Mouse (Mus musculus) embryonic facial prominence, embryonic 10.5 days (tissue): ENCODE results near the gene Ly75. TPM values are rescaled to one million over a fixed set of nuclear protein-coding genes. Genes with fewer than 3 reads are reported as not detected.

Experiments
- DNase-seq: peaks from one replicate; pipeline ENCODE4 v3.0.0-alpha.2; 2017; ENCODE audit warnings: low spot score
- H3K27ac ChIP-seq: fragments of 300-500 bp; sonication (generic); replicated peaks from 2 replicates; pipeline ENCODE4 v1.5.1; 2016; ENCODE audit warnings: mild to moderate bottlenecking
- H3K27me3 ChIP-seq: fragments of 300-500 bp; sonication (generic); replicated peaks from 2 replicates; pipeline ENCODE4 v1.6.1; 2016; ENCODE audit warnings: low read depth, mild to moderate bottlenecking; ENCODE audit not compliant: poor library complexity, severe bottlenecking
- H3K36me3 ChIP-seq: fragments of 300-500 bp; sonication (generic); replicated peaks from 2 replicates; pipeline ENCODE4 v1.6.1; 2016; ENCODE audit warnings: mild to moderate bottlenecking, moderate library complexity
- H3K4me1 ChIP-seq: fragments of 300-500 bp; sonication (generic); 2 replicates; pipeline ENCODE4 v1.6.1; 2016
- H3K4me3 ChIP-seq: fragments of 300-500 bp; sonication (generic); 2 replicates; pipeline ENCODE4 v1.5.1; 2016; ENCODE audit warnings: mild to moderate bottlenecking, moderate library complexity
- H3K9me3 ChIP-seq: fragments of 300-500 bp; sonication (generic); 2 replicates; pipeline ENCODE4 v1.6.1; 2016; ENCODE audit warnings: mild to moderate bottlenecking
- WGBS: fragments of 180-500 bp; shearing (Covaris S2); methylation state at CpG from one replicate; pipeline ENCODE4 v1.1.7; 2016; 5-methylcytosine and 5-hydroxymethylcytosine counted together
- polyA plus RNA-seq: library from polyadenylated mRNA; unstranded; fragments of >200 nt; fragmentation: Nextera tagmentation; extraction: Ambion mirVana; gene quantifications from 2 replicates; pipeline ENCODE4 v1.2.1, GENCODE M21; 2016

Gene Ly75
- polyA plus RNA-seq, 1 experiment from 2014 or later: 5.6 TPM

- Histone ChIP-seq H3K4me3 (no peak overlapping the region), H3K9me3 (no peaks in the 10 kb centered on the region), H3K27me3 (no peaks in the 10 kb centered on the region), H3K4me1 (0 out of 2 replicates have a peak, but pooled peaks cover 4% of the 10 kb centered on the region), H3K27ac (no peak overlapping the region), H3K36me3 (no peaks in the 10 kb centered on the region)
- DNase-seq: no peak
- 75% methylated on average over 6 of the region's 6 CpGs for WGBS
These were observed 10.7 kb upstream of the Ly75 start for GRCm38 (mm10) chr2:60393786-60394185.

- 0 out of 2 replicates have a peak, but pooled peaks cover 4% of the 10 kb centered on the region for H3K4me1 ChIP-seq
- no peak for DNase-seq
- 83% methylated on average over 4 of the region's 4 CpGs for WGBS
- H3K27me3 ChIP-seq: no peaks in the 10 kb centered on the region
- no peaks in the 10 kb centered on the region for H3K36me3 ChIP-seq
- no peaks in the 10 kb centered on the region for H3K9me3 ChIP-seq
- no peak overlapping the region for H3K4me3 ChIP-seq
- H3K27ac ChIP-seq: no peak overlapping the region
These were observed 9.2 kb upstream of the Ly75 start for GRCm38 (mm10) chr2:60392286-60392685.

GRCm38 (mm10) chr2:60387363-60387762 is 4.3 kb upstream of the Ly75 start:
- Histone ChIP-seq H3K4me3 (no peak overlapping the region), H3K36me3 (no peaks in the 10 kb centered on the region), H3K27ac (no peak overlapping the region), H3K4me1 (peaks cover 16% of the 10 kb centered on the region), H3K27me3 (peaks cover 18% of the 10 kb centered on the region), H3K9me3 (no peaks in the 10 kb centered on the region)
- no peak for DNase-seq
- 89% methylated on average over 3 of the region's 3 CpGs for WGBS

GRCm38 (mm10) chr2:60386835-60387234 is 3.7 kb upstream of the Ly75 start:
- DNase-seq: no peak
- WGBS: 81% methylated on average over 2 of the region's 2 CpGs
- no peaks in the 10 kb centered on the region for H3K9me3 ChIP-seq
- H3K4me1 ChIP-seq: peaks cover 19% of the 10 kb centered on the region
- H3K27ac ChIP-seq: no peak overlapping the region
- no peak overlapping the region for H3K4me3 ChIP-seq
- no peaks in the 10 kb centered on the region for H3K36me3 ChIP-seq
- peaks cover 22% of the 10 kb centered on the region for H3K27me3 ChIP-seq

- H3K27me3 ChIP-seq: peaks cover 22% of the 10 kb centered on the region
- no peaks in the 10 kb centered on the region for H3K9me3 ChIP-seq
- no peak overlapping the region for H3K27ac ChIP-seq
- no peak overlapping the region for H3K4me3 ChIP-seq
- peaks cover 15% of the 10 kb centered on the region for H3K4me1 ChIP-seq
- DNase-seq: no peak
- no peaks in the 10 kb centered on the region for H3K36me3 ChIP-seq
These were observed 1.6 kb upstream of the Ly75 start for GRCm38 (mm10) chr2:60384763-60385085.

GRCm38 (mm10) chr2:60384083-60384762 is 1.1 kb upstream of the Ly75 start:
- no peak for DNase-seq
- WGBS: 35% methylated on average over 7 of the region's 7 CpGs
- Histone ChIP-seq H3K27me3 (peaks cover 22% of the 10 kb centered on the region), H3K9me3 (no peaks in the 10 kb centered on the region), H3K4me3 (no peak overlapping the region), H3K27ac (no peak overlapping the region), H3K4me1 (peaks cover 15% of the 10 kb centered on the region), H3K36me3 (no peaks in the 10 kb centered on the region)

- peaks cover 15% of the 10 kb centered on the region for H3K4me1 ChIP-seq
- peaks cover 22% of the 10 kb centered on the region for H3K27me3 ChIP-seq
- H3K9me3 ChIP-seq: no peaks in the 10 kb centered on the region
- DNase-seq: no peak
- 64% methylated on average over 3 of the region's 3 CpGs for WGBS
- H3K4me3 ChIP-seq: peak overlapping the region; percentile 74
- peak overlapping the region; percentile 82; the same call in 1 of the 2 replicates for H3K27ac ChIP-seq
- no peaks in the 10 kb centered on the region for H3K36me3 ChIP-seq
These were observed 757 bp downstream of the Ly75 start for GRCm38 (mm10) chr2:60382346-60382745.

GRCm38 (mm10) chr2:60377260-60377659 is 5.8 kb downstream of the Ly75 start:
- DNase-seq: no peak
- H3K4me1 ChIP-seq: peaks cover 2% of the 10 kb centered on the region
- no peak overlapping the region for H3K4me3 ChIP-seq
- H3K27me3 ChIP-seq: peaks cover 3% of the 10 kb centered on the region; the same call in 1 of the 2 replicates
- peaks cover 14% of the 10 kb centered on the region for H3K36me3 ChIP-seq
- no peak overlapping the region for H3K27ac ChIP-seq
- WGBS: 88% methylated on average over 5 of the region's 5 CpGs
- H3K9me3 ChIP-seq: no peaks in the 10 kb centered on the region

- WGBS: 94% methylated on average over 15 of the region's 15 CpGs
- Histone ChIP-seq H3K9me3 (no peaks in the 10 kb centered on the region), H3K4me1 (no peaks in the 10 kb centered on the region), H3K36me3 (peaks cover 17% of the 10 kb centered on the region), H3K27me3 (no peaks in the 10 kb centered on the region), H3K27ac (no peak overlapping the region), H3K4me3 (no peak overlapping the region)
- no peak for DNase-seq
These were observed 7.4 kb downstream of the Ly75 start for GRCm38 (mm10) chr2:60375608-60376107.

- Histone ChIP-seq H3K9me3 (no peaks in the 10 kb centered on the region), H3K27me3 (no peaks in the 10 kb centered on the region), H3K36me3 (peaks cover 17% of the 10 kb centered on the region), H3K27ac (no peak overlapping the region), H3K4me3 (no peak overlapping the region), H3K4me1 (no peaks in the 10 kb centered on the region)
- 97% methylated on average over 8 of the region's 8 CpGs for WGBS
- DNase-seq: no peak
These were observed 8.0 kb downstream of the Ly75 start for GRCm38 (mm10) chr2:60375126-60375525.

GRCm38 (mm10) chr2:60370188-60370587 is 12.9 kb downstream of the Ly75 start:
- no peaks in the 10 kb centered on the region for H3K9me3 ChIP-seq

GRCm38 (mm10) chr2:60369454-60369853 is 13.6 kb downstream of the Ly75 start:
- no peak for DNase-seq
- 78% methylated on average over 4 of the region's 4 CpGs for WGBS
- Histone ChIP-seq H3K27ac (no peak overlapping the region), H3K4me1 (no peaks in the 10 kb centered on the region), H3K9me3 (no peaks in the 10 kb centered on the region), H3K36me3 (peaks cover 7% of the 10 kb centered on the region), H3K4me3 (no peak overlapping the region), H3K27me3 (no peaks in the 10 kb centered on the region)

More at GRCm38 (mm10) chr2:60370188-60370587, 12.9 kb downstream of the Ly75 start:
- no peak for DNase-seq
- 92% methylated on average over 5 of the region's 5 CpGs for WGBS
- Histone ChIP-seq H3K36me3 (peaks cover 8% of the 10 kb centered on the region), H3K27me3 (no peaks in the 10 kb centered on the region), H3K27ac (no peak overlapping the region), H3K4me1 (no peaks in the 10 kb centered on the region), H3K4me3 (no peak overlapping the region)

- WGBS: 93% methylated on average over 7 of the region's 7 CpGs
- Histone ChIP-seq H3K9me3 (no peaks in the 10 kb centered on the region), H3K36me3 (peaks cover 4% of the 10 kb centered on the region; the same call in 1 of the 2 replicates), H3K27ac (no peak overlapping the region), H3K4me3 (no peak overlapping the region), H3K27me3 (no peaks in the 10 kb centered on the region), H3K4me1 (no peaks in the 10 kb centered on the region)
- no peak for DNase-seq
These were observed 15.2 kb downstream of the Ly75 start for GRCm38 (mm10) chr2:60367871-60368270.
